Mouse (Mus musculus): ENCODE data around the gene Sapcd1. TPM values are rescaled to one million over a fixed set of nuclear protein-coding genes. Genes with fewer than 3 reads are reported as not detected.

Sapcd1 gene
- polyA plus RNA-seq, 1 experiment: 18.9 TPM

DNA sequence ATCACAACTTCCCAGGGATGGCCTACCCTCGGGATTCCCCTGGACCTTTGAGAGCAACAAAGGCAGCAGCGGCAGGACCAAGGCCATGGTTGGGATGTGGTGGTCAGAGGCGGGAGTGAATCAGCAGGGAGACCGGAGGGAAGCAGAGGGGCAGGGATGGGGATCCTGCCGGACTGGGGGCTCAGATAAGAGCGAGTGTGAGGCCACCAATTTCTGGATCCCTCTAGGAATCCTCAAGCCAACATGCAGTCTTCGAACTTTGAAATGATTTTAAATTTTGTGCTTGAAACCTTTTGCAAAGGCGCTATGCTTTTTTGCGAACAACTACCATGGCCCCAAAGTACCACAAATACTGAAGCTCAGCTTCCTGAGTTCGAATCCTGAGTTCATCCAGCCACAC, 38.3 kb upstream of the Sapcd1 start, which contains the start of gene Mpig6b:
Mpig6b (minus strand) TSS at position 101 of the 400 bp plus-strand sequence.
- no peak for TF ChIP-seq POLR2A (IDR thresholded peaks at IDR 0.05; ENCODE audit: borderline replicate concordance, control insufficient read depth, low read depth, low read length)
- TF ChIP-seq CTCF (IDR thresholded peaks at IDR 0.05; ENCODE audit: control insufficient read depth, insufficient read depth, low read length): no peak
- Histone ChIP-seq H3K4me3 (replicated peaks; ENCODE audit: control insufficient read depth, low read depth, low read length) (peak within 1 kb of the TSS; percentile 35), H3K4me1 (ENCODE audit: control insufficient read depth, insufficient read depth, low read length) (no peaks in the 10 kb centered on the region; the same call in 1 of the 2 replicates), H3K27ac (ENCODE audit: control insufficient read depth, insufficient read depth, low read depth, low read length, poor library complexity) (no peak within 1 kb of the TSS)
- WGBS: 48% methylated on average over 10 of the region's 10 CpGs

DNA sequence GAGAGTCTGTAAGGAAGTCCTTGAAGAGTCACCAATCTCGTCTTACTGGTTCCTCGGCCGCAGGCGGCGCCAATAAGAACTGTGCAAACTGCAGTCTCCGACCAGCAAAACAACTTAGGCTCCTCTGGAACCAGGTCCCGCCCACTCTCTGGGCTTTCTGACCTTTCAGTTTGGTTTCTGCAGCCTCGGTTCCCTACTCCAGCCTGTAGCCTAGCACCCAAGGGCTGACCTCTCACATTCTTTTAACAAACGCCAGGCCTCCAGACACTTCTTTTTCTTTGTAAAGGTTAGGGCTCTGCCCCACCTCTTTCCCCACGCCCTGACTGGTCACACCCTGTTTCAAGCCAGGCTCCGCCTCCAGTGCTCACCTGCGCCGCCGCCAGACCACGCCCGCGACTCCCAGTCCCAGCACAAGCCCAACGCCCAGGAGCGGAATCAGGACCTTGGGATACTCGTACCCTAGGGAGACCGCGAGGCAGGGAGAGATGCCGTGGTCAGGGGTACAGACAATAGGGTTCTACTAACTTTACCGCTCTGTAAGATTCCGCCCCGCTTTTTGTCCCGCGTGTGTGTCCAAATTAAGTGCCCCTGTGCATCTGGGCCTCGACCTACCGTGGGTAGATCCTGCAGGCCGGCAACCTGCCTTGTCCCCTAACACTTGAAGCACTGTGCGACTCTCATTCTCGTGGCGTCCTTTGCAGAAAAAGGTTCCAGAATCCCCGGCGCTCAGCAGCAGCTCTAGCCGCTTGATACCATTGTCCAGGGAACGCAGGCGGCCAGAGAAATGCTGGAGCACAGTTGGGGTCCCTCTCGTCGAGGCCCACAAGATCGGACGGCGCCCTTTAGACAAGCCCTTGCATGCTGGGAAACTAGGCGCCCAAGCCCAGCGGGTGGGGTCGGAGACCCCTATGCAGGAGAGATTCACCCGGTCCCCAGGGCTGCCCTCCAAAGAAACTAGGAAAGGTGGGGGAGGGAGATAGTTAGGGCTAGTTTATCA, 37.4 kb upstream of the Sapcd1 start, which contains the start of gene Ly6g6c:
Ly6g6c (plus strand) TSS at position 438 of the 997 bp plus-strand sequence.
- Histone ChIP-seq H3K27ac (ENCODE audit: control insufficient read depth, insufficient read depth, low read depth, low read length, poor library complexity) (no peak within 1 kb of the TSS), H3K4me3 (replicated peaks; ENCODE audit: control insufficient read depth, low read depth, low read length) (peak within 1 kb of the TSS; percentile 35), H3K4me1 (ENCODE audit: control insufficient read depth, insufficient read depth, low read length) (no peaks in the 10 kb centered on the region; the same call in 1 of the 2 replicates)
- TF ChIP-seq POLR2A (IDR thresholded peaks at IDR 0.05; ENCODE audit: borderline replicate concordance, control insufficient read depth, low read depth, low read length) (0 out of 2 replicates have a peak, but pooled peaks have one; percentile 14), CTCF (IDR thresholded peaks at IDR 0.05; ENCODE audit: control insufficient read depth, insufficient read depth, low read length) (no peak)
- 2% methylated on average over 48 of the region's 48 CpGs for WGBS

DNA sequence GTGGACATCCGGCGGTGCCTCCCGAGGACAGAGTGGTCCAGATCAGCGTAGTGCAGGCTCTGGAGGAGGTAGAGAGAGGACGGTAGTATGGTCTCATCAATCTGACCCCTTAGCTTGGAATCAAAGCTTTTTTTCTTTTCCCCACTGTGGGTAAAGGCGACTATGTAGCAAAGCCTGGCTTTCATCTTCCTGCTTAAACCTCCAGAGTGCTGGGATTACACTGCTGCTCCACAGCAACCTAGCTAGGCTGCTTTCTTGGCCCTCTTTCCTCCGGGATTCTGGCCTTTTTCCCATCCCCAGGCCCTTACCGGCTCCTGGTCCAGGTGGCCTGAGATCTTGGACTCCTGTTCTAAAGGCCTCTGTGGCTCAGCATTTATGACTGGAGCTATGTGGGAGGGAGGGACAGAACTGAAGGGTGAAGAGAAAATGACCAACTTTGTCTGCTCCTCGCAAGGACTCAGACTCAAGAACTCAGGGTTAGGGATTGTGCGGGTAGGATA, 36.6 kb upstream of the Sapcd1 start:
- no peak for TF ChIP-seq POLR2A (IDR thresholded peaks at IDR 0.05; ENCODE audit: borderline replicate concordance, control insufficient read depth, low read depth, low read length)
- TF ChIP-seq CTCF (IDR thresholded peaks at IDR 0.05; ENCODE audit: control insufficient read depth, insufficient read depth, low read length): no peak
- Histone ChIP-seq H3K4me1 (ENCODE audit: control insufficient read depth, insufficient read depth, low read length) (no peaks in the 10 kb centered on the region; the same call in 1 of the 2 replicates), H3K4me3 (replicated peaks; ENCODE audit: control insufficient read depth, low read depth, low read length) (no peak overlapping the region), H3K27ac (ENCODE audit: control insufficient read depth, insufficient read depth, low read depth, low read length, poor library complexity) (no peak overlapping the region)
- WGBS: 52% methylated on average over 10 of the region's 10 CpGs

DNA sequence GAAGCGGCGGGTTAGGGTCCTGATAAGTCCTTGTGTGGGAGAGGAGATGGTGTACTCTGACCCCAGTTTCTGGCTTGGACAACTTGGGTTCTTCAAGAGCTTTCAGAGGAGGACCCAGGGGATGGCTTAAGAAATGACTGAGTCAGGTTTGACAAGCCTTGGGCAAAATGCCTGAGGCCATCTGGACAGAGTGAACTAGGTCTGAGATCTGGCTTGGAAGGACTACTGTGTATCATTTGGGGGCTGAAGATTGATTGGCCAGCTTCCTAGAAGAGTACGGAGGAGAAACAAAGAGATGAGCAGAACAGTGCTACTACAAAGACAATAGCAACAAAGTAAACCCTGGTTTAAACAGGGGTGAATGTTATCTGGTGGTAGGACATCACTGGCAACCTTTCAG, 35.6 kb upstream of the Sapcd1 start:
- Histone ChIP-seq H3K27ac (ENCODE audit: control insufficient read depth, insufficient read depth, low read depth, low read length, poor library complexity) (no peak overlapping the region), H3K4me1 (ENCODE audit: control insufficient read depth, insufficient read depth, low read length) (no peaks in the 10 kb centered on the region; the same call in 1 of the 2 replicates)
- 77% methylated on average over 3 of the region's 3 CpGs for WGBS

DNA sequence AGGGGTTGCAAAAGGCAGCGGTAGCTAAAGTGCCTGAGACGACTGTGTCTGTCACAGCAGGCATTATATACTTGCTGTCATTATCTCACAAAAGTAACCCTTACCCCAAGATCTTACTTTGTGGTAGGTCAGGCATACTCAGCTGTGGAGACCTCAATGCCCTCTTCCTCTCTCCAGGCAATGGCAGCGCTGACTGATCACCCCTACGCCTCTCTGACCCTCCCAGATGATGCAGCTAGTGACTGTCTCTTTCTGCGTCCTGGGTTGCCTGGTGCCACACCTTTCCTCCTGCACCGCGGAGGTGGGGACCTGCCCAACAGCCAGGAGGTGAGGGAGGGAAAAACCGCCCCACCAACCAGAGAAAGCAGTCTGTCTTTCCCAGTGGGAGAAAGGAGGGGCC, 33.5 kb upstream of the Sapcd1 start:
- WGBS: 84% methylated on average over 8 of the region's 8 CpGs
- no peaks in the 10 kb centered on the region; the same call in 1 of the 2 replicates for H3K4me1 ChIP-seq (ENCODE audit: control insufficient read depth, insufficient read depth, low read length)
- no peak overlapping the region for H3K4me3 ChIP-seq (replicated peaks; ENCODE audit: control insufficient read depth, low read depth, low read length)
- no peak overlapping the region for H3K27ac ChIP-seq (ENCODE audit: control insufficient read depth, insufficient read depth, low read depth, low read length, poor library complexity)
- TF ChIP-seq CTCF (IDR thresholded peaks at IDR 0.05; ENCODE audit: control insufficient read depth, insufficient read depth, low read length) (no peak), POLR2A (IDR thresholded peaks at IDR 0.05; ENCODE audit: borderline replicate concordance, control insufficient read depth, low read depth, low read length) (no peak)

More for the DNA sequence above, 35.6 kb upstream of the Sapcd1 start:
- no peak for TF ChIP-seq POLR2A (IDR thresholded peaks at IDR 0.05; ENCODE audit: borderline replicate concordance, control insufficient read depth, low read depth, low read length)
- TF ChIP-seq CTCF (IDR thresholded peaks at IDR 0.05; ENCODE audit: control insufficient read depth, insufficient read depth, low read length): no peak
- H3K4me3 ChIP-seq (replicated peaks; ENCODE audit: control insufficient read depth, low read depth, low read length): no peak overlapping the region

DNA sequence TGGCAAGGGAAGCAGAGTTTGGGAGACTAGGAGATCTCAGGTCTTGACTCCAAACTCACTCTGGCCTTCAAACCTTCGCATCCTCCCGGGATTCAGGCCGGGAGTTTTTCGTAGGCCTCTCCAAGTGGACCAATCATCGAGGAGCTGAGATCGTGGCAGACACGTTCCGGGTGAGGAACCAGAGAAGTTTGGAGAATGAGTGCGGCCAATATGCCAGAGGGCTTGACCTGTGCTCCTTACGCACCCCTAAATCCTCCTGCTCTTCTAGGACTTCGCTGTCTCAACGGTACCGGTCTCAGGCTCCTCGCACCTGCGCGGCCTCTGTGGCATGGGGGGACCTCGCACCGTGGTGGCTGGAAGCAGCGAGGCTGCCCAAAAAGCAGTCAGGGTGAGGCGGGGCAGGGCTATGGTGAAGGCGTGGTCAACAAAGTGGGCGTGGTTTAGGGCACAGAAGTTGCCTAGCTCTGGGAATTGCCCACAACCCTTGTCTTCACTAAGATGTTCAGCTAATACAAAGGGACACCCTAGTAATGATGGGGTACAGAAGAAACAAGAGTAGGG, 33.0 kb upstream of the Sapcd1 start:
- no peak overlapping the region for H3K27ac ChIP-seq (ENCODE audit: control insufficient read depth, insufficient read depth, low read depth, low read length, poor library complexity)
- 81% methylated on average over 22 of the region's 22 CpGs for WGBS
- no peaks in the 10 kb centered on the region; the same call in 1 of the 2 replicates for H3K4me1 ChIP-seq (ENCODE audit: control insufficient read depth, insufficient read depth, low read length)
- H3K4me3 ChIP-seq (replicated peaks; ENCODE audit: control insufficient read depth, low read depth, low read length): no peak overlapping the region
- no peak for TF ChIP-seq CTCF (IDR thresholded peaks at IDR 0.05; ENCODE audit: control insufficient read depth, insufficient read depth, low read length)
- no peak for TF ChIP-seq POLR2A (IDR thresholded peaks at IDR 0.05; ENCODE audit: borderline replicate concordance, control insufficient read depth, low read depth, low read length)

DNA sequence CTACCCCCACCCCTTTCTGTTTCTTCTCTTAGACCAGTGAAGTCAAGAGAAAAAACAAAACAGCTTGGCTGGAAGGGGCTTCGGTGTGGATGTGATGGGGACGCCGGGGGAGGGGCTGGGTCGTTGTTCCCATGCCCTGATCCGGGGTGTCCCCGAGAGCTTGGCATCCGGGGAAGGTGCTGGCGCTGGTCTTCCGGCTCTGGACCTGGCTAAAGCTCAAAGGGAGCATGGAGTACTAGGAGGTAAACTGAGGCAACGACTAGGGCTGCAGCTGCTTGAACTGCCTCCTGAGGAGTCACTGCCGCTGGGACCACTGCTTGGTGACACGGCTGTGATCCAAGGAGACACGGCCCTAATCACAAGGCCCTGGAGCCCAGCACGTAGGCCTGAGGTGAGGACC, 32.3 kb upstream of the Sapcd1 start:
- TF ChIP-seq CTCF (IDR thresholded peaks at IDR 0.05; ENCODE audit: control insufficient read depth, insufficient read depth, low read length) (no peak), POLR2A (IDR thresholded peaks at IDR 0.05; ENCODE audit: borderline replicate concordance, control insufficient read depth, low read depth, low read length) (no peak)
- Histone ChIP-seq H3K4me3 (replicated peaks; ENCODE audit: control insufficient read depth, low read depth, low read length) (no peak overlapping the region), H3K27ac (ENCODE audit: control insufficient read depth, insufficient read depth, low read depth, low read length, poor library complexity) (no peak overlapping the region), H3K4me1 (ENCODE audit: control insufficient read depth, insufficient read depth, low read length) (no peaks in the 10 kb centered on the region; the same call in 1 of the 2 replicates)
- 59% methylated on average over 14 of the region's 14 CpGs for WGBS

All from bone marrow, adult 2 months (tissue).